Mouse (Mus musculus): Measurements from ENCODE around the gene Plcb3. TPM values are rescaled to one million over a fixed set of nuclear protein-coding genes. Genes with fewer than 3 reads are reported as not detected.

Gene Plcb3
- polyA plus RNA-seq, 1 experiment from 2014 or later, result 53.5 TPM

GRCm38 (mm10) chr19:6931002-6931401, 45.3 kb downstream of the Plcb3 start:
- no peak overlapping the region for H3K9ac ChIP-seq
- H3K4me2 ChIP-seq, result no peak overlapping the region
- 0% methylated on average over 1 of the region's 2 CpGs for WGBS
- no peak overlapping the region for H3K4me3 ChIP-seq
- no peak for ATAC-seq (ENCODE audit: borderline replicate concordance, extremely low read depth, low FRiP score, low TSS enrichment)
- H3K4me1 ChIP-seq, result peaks cover 22% of the 10 kb centered on the region
- no peaks in the 10 kb centered on the region for H3K36me3 ChIP-seq
- no peak overlapping the region for H3K27ac ChIP-seq
- H3K27me3 ChIP-seq, result peaks cover 97% of the 10 kb centered on the region
- H3K9me3 ChIP-seq, result no peaks in the 10 kb centered on the region

- Histone ChIP-seq H3K9me3 (no peaks in the 10 kb centered on the region), H3K27me3 (peaks cover 96% of the 10 kb centered on the region), H3K4me2 (no peak overlapping the region), H3K4me3 (no peak overlapping the region), H3K9ac (no peak overlapping the region), H3K27ac (no peak overlapping the region), H3K36me3 (no peaks in the 10 kb centered on the region), H3K4me1 (peaks cover 22% of the 10 kb centered on the region)
- no peak for ATAC-seq (ENCODE audit: borderline replicate concordance, extremely low read depth, low FRiP score, low TSS enrichment)
- whole genome bisulfite sequencing, result 15% methylated on average over 9 of the region's 9 CpGs
Observed at GRCm38 (mm10) chr19:6928080-6928479, 48.2 kb downstream of the Plcb3 start.

- Histone ChIP-seq H3K4me1 (peaks cover 28% of the 10 kb centered on the region), H3K27ac (no peak overlapping the region), H3K4me2 (peak overlapping the region; percentile 34), H3K9ac (no peak overlapping the region), H3K27me3 (peaks cover 89% of the 10 kb centered on the region), H3K36me3 (no peaks in the 10 kb centered on the region), H3K9me3 (no peaks in the 10 kb centered on the region), H3K4me3 (peak overlapping the region; percentile 15; the same call in 1 of the 2 replicates)
- ATAC-seq (ENCODE audit: borderline replicate concordance, extremely low read depth, low FRiP score, low TSS enrichment), result no peak
- 14% methylated on average over 26 of the region's 26 CpGs for WGBS
Observed at GRCm38 (mm10) chr19:6926559-6927255, 49.6 kb downstream of the Plcb3 start.

GRCm38 (mm10) chr19:6925611-6926329, 50.5 kb downstream of the Plcb3 start:
- Histone ChIP-seq H3K4me3 (peak overlapping the region; percentile 22; the same call in 1 of the 2 replicates), H3K27me3 (peaks cover 80% of the 10 kb centered on the region), H3K9ac (no peak overlapping the region), H3K36me3 (no peaks in the 10 kb centered on the region), H3K4me1 (peaks cover 31% of the 10 kb centered on the region), H3K9me3 (no peaks in the 10 kb centered on the region), H3K4me2 (peak overlapping the region; percentile 48), H3K27ac (no peak overlapping the region)
- WGBS, result 12% methylated on average over 38 of the region's 40 CpGs
- ATAC-seq (ENCODE audit: borderline replicate concordance, extremely low read depth, low FRiP score, low TSS enrichment), result no peak

GRCm38 (mm10) chr19:6925307-6925573, 51.0 kb downstream of the Plcb3 start, which contains the start of gene Catsperz:
Catsperz (minus strand) TSS chr19:6925380.
- no peak for ATAC-seq (ENCODE audit: borderline replicate concordance, extremely low read depth, low FRiP score, low TSS enrichment)
- peaks cover 37% of the 10 kb centered on the region for H3K4me1 ChIP-seq
- peaks cover 75% of the 10 kb centered on the region for H3K27me3 ChIP-seq
- peak within 1 kb of the TSS; percentile 48 for H3K4me2 ChIP-seq
- H3K9ac ChIP-seq, result no peak within 1 kb of the TSS
- no peak within 1 kb of the TSS for H3K27ac ChIP-seq
- H3K4me3 ChIP-seq, result peak within 1 kb of the TSS; percentile 22
- H3K36me3 ChIP-seq, result no peaks in the 10 kb centered on the region
- H3K9me3 ChIP-seq, result no peaks in the 10 kb centered on the region
- 4% methylated on average over 9 of the region's 9 CpGs for WGBS

- Histone ChIP-seq H3K27me3 (peaks cover 70% of the 10 kb centered on the region), H3K4me2 (peak overlapping the region; percentile 48), H3K27ac (no peak overlapping the region), H3K9me3 (no peaks in the 10 kb centered on the region), H3K4me3 (peak overlapping the region; percentile 22), H3K4me1 (peaks cover 42% of the 10 kb centered on the region), H3K36me3 (no peaks in the 10 kb centered on the region), H3K9ac (no peak overlapping the region)
- whole genome bisulfite sequencing, result 3% methylated on average over 39 of the region's 39 CpGs
- no peak for ATAC-seq (ENCODE audit: borderline replicate concordance, extremely low read depth, low FRiP score, low TSS enrichment)
Observed at GRCm38 (mm10) chr19:6924461-6925306, 51.6 kb downstream of the Plcb3 start.

GRCm38 (mm10) chr19:6922901-6923735, 53.2 kb downstream of the Plcb3 start:
- H3K27ac ChIP-seq, result no peak overlapping the region
- H3K4me2 ChIP-seq, result peak overlapping the region; percentile 76
- peaks cover 42% of the 10 kb centered on the region for H3K4me1 ChIP-seq
- WGBS, result 68% methylated on average over 6 of the region's 6 CpGs
- H3K27me3 ChIP-seq, result peaks cover 56% of the 10 kb centered on the region
- H3K9me3 ChIP-seq, result no peaks in the 10 kb centered on the region
- H3K4me3 ChIP-seq, result peak overlapping the region; percentile 82
- ATAC-seq (ENCODE audit: borderline replicate concordance, extremely low read depth, low FRiP score, low TSS enrichment), result no peak
- H3K9ac ChIP-seq, result no peak overlapping the region
- no peaks in the 10 kb centered on the region for H3K36me3 ChIP-seq

- H3K27me3 ChIP-seq, result peaks cover 44% of the 10 kb centered on the region
- peak within 1 kb of the TSS; percentile 76 for H3K4me2 ChIP-seq
- H3K4me3 ChIP-seq, result peak within 1 kb of the TSS; percentile 82
- ATAC-seq (ENCODE audit: borderline replicate concordance, extremely low read depth, low FRiP score, low TSS enrichment), result peak; percentile 95
- H3K9me3 ChIP-seq, result no peaks in the 10 kb centered on the region
- WGBS, result under 1% methylated on average over 66 of the region's 66 CpGs
- H3K27ac ChIP-seq, result peak within 1 kb of the TSS; percentile 79
- H3K36me3 ChIP-seq, result no peaks in the 10 kb centered on the region
- H3K4me1 ChIP-seq, result peaks cover 35% of the 10 kb centered on the region
- H3K9ac ChIP-seq, result peak within 1 kb of the TSS; percentile 70
Observed at GRCm38 (mm10) chr19:6921647-6922567, 54.4 kb downstream of the Plcb3 start, which contains the start of gene Esrra. Esrra (minus strand) TSS chr19:6921813.

GRCm38 (mm10) chr19:6920741-6921636, 55.3 kb downstream of the Plcb3 start:
- Histone ChIP-seq H3K27ac (peak overlapping the region; percentile 79), H3K27me3 (peaks cover 35% of the 10 kb centered on the region), H3K4me3 (peak overlapping the region; percentile 82), H3K36me3 (no peaks in the 10 kb centered on the region), H3K4me2 (peak overlapping the region; percentile 76), H3K9me3 (no peaks in the 10 kb centered on the region), H3K9ac (peak overlapping the region; percentile 70), H3K4me1 (peaks cover 33% of the 10 kb centered on the region)
- under 1% methylated on average over 48 of the region's 48 CpGs for WGBS
- no peak; the same call in 1 of the 2 replicates for ATAC-seq (ENCODE audit: borderline replicate concordance, extremely low read depth, low FRiP score, low TSS enrichment)
